Mouse (Mus musculus) midbrain, embryonic 12.5 days (tissue): ENCODE data around the gene Zfp938. TPM values are rescaled to one million over a fixed set of nuclear protein-coding genes. Genes with fewer than 3 reads are reported as not detected.

Source experiments
- ATAC-seq: fragments of 200-750 bp; cut with Nextera tagmentation; 2 replicates; pipeline ENCODE4 v1.8.0; 2017; ENCODE audit warnings: low read depth, moderate TSS enrichment, moderate library complexity; ENCODE audit not compliant: low FRiP score
- H3K27ac ChIP-seq: fragments of 300-500 bp; sonication (generic); replicated peaks from 2 replicates; pipeline ENCODE4 v1.5.1; 2016; ENCODE audit warnings: mild to moderate bottlenecking
- H3K27me3 ChIP-seq: fragments of 300-500 bp; sonication (generic); 2 replicates; pipeline ENCODE4 v1.6.1; 2016; ENCODE audit warnings: mild to moderate bottlenecking
- H3K36me3 ChIP-seq: fragments of 300-500 bp; sonication (generic); 2 replicates; pipeline ENCODE4 v1.6.1; 2016
- H3K4me1 ChIP-seq: fragments of 300-500 bp; sonication (generic); 2 replicates; pipeline ENCODE4 v1.6.1; 2016
- H3K4me2 ChIP-seq: fragments of 300-500 bp; sonication (generic); replicated peaks from 2 replicates; pipeline ENCODE4 v1.6.1; 2016; ENCODE audit warnings: mild to moderate bottlenecking, moderate library complexity
- H3K4me3 ChIP-seq: fragments of 300-500 bp; sonication (generic); 2 replicates; pipeline ENCODE4 v1.5.1; 2016; ENCODE audit warnings: mild to moderate bottlenecking
- H3K9ac ChIP-seq: fragments of 300-500 bp; sonication (generic); replicated peaks from 2 replicates; pipeline ENCODE4 v1.6.1; 2016; ENCODE audit warnings: mild to moderate bottlenecking, moderate library complexity
- H3K9me3 ChIP-seq: fragments of 300-500 bp; sonication (generic); 2 replicates; pipeline ENCODE4 v1.6.1; 2016; ENCODE audit warnings: mild to moderate bottlenecking
- WGBS: fragments of 180-500 bp; shearing (Covaris S2); methylation state at CpG from one replicate; pipeline ENCODE4 v1.1.7; 2016; 5-methylcytosine and 5-hydroxymethylcytosine counted together
- polyA plus RNA-seq: library from polyadenylated mRNA; unstranded; fragments of >200 nt; fragmentation: Nextera tagmentation; extraction: Ambion mirVana; gene quantifications from 2 replicates; pipeline ENCODE4 v1.2.1, GENCODE M21; 2016

The Zfp938 gene
- 16.4 and 18.4 TPM in 2 replicates for polyA plus RNA-seq

DNA sequence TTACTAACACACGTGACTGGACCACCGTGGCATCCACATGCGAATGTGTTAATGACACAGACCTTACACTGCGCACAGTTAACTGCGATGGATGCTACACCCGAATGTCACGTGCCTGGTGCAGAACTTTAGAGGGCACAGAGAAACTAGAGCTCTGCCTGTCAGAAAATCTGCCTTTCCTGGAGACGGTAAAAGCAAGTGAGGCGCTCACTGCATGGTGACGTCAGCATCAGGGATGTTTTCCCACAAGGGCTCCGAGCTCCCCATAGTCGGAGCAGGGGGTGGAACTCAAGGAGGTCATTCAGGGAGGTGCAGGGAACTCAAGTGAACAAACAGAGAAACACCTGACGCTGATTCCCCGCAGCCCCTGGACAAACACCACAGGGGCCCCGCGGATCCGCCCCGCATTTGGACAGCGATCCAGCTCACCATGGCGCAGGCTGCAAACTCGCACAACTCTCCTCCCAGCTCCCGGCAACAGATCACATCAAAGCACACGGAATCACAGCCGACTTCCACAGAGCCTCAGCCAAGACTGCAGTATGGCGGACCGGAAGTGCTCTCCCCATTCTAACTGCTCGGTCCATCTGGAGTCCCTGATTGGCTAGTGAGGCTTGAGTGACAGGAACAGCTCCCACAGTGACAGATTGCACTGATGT lies at the start of gene Zfp938:
TSS of gene Zfp938 (minus strand) at position 539 of the 659 bp plus-strand sequence.
- Histone ChIP-seq H3K9ac (peak within 1 kb of the TSS; percentile 83), H3K36me3 (peaks cover 19% of the 10 kb centered on the region), H3K4me2 (peak within 1 kb of the TSS; percentile 74), H3K27me3 (no peaks in the 10 kb centered on the region), H3K4me3 (peak within 1 kb of the TSS; percentile 81), H3K9me3 (peaks cover 20% of the 10 kb centered on the region), H3K4me1 (peaks cover 9% of the 10 kb centered on the region), H3K27ac (peak within 1 kb of the TSS; percentile 84)
- ATAC-seq = peak; percentile 100
- WGBS = 5% methylated on average over 27 of the region's 27 CpGs

DNA sequence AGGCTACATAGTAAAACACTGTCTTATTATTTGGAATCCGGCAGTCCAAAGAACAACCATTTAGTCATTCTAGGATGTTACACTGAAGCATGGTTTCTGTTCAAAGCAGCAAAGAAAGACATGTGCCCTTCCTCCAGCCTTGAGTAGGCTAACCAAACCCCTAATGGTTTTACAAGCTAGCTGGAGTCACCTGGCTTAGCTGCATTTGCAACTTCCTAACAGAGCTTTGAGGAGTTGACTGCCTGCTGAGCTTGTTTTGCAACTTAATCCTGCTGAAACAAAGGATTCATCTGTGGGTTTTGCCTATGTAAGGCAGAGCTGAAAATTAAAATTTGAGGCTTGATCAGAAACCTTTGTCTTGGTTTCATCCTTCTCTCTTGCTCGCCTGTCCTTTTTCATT lies 16.3 kb upstream of the Zfp938 start:
- ATAC-seq = no peak
- H3K4me1 ChIP-seq = no peaks in the 10 kb centered on the region
- no peaks in the 10 kb centered on the region for H3K27me3 ChIP-seq
- 0 out of 2 replicates have a peak, but pooled peaks cover 12% of the 10 kb centered on the region for H3K9me3 ChIP-seq
- no peak overlapping the region for H3K4me3 ChIP-seq
- H3K4me2 ChIP-seq = no peak overlapping the region
- H3K27ac ChIP-seq = no peak overlapping the region
- H3K9ac ChIP-seq = no peak overlapping the region
- 84% methylated on average over 2 of the region's 2 CpGs for WGBS
- no peaks in the 10 kb centered on the region for H3K36me3 ChIP-seq

DNA sequence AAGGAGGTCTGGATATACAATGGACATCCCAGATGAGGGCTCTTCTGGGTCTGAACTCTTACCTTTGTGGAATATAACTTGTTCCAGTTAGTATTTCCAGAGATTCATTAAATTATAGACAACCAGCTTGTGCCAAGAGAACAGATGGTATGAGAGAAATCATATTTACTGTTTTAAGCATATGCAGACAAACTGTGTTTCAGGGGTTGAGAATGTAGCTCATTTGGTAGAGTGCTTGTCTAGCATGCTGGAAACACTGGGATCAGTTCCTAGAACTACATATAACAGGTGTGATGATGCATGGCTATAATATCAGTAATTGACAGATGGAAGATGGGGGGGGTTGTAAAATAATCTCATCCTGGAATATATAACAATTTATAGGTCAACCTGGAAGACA lies 3.9 kb upstream of the Zfp938 start:
- H3K9ac ChIP-seq = no peak overlapping the region
- ATAC-seq = no peak

DNA sequence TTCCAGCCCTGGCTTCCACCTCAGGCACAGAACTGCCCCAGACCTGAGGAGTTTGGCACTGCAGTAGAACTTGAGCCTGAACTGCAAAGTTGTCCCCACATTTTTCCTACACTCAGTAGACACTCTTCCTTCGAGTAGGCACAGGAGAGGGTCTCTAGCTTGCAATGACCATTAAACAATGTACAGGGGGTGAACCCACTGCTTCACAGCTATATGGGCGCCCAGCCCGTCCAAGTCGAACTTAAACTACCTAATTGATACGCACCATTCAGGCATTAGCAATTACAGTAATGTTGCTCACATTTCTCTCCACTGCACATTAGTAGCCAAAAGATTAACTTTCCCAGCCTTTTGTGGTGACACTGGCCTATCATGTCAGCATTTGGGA lies 315 bp upstream of the Zfp938 start:
- Histone ChIP-seq H3K4me3 (peak overlapping the region; percentile 81), H3K27me3 (no peaks in the 10 kb centered on the region), H3K9ac (0 out of 2 replicates have a peak overlapping the region, but pooled peaks have one; percentile 83), H3K4me1 (peaks cover 9% of the 10 kb centered on the region), H3K27ac (peak overlapping the region; percentile 84), H3K9me3 (peaks cover 17% of the 10 kb centered on the region), H3K36me3 (peaks cover 14% of the 10 kb centered on the region), H3K4me2 (peak overlapping the region; percentile 74)
- no peak; the same call in 1 of the 2 replicates for ATAC-seq
- 66% methylated on average over 5 of the region's 5 CpGs for WGBS

More for the DNA sequence above, 3.9 kb upstream of the Zfp938 start:
- no peaks in the 10 kb centered on the region for H3K9me3 ChIP-seq
- no peaks in the 10 kb centered on the region for H3K36me3 ChIP-seq
- no peaks in the 10 kb centered on the region for H3K27me3 ChIP-seq
- H3K4me1 ChIP-seq = peaks cover 9% of the 10 kb centered on the region
- H3K27ac ChIP-seq = no peak overlapping the region
- no peak overlapping the region for H3K4me2 ChIP-seq
- H3K4me3 ChIP-seq = no peak overlapping the region

DNA sequence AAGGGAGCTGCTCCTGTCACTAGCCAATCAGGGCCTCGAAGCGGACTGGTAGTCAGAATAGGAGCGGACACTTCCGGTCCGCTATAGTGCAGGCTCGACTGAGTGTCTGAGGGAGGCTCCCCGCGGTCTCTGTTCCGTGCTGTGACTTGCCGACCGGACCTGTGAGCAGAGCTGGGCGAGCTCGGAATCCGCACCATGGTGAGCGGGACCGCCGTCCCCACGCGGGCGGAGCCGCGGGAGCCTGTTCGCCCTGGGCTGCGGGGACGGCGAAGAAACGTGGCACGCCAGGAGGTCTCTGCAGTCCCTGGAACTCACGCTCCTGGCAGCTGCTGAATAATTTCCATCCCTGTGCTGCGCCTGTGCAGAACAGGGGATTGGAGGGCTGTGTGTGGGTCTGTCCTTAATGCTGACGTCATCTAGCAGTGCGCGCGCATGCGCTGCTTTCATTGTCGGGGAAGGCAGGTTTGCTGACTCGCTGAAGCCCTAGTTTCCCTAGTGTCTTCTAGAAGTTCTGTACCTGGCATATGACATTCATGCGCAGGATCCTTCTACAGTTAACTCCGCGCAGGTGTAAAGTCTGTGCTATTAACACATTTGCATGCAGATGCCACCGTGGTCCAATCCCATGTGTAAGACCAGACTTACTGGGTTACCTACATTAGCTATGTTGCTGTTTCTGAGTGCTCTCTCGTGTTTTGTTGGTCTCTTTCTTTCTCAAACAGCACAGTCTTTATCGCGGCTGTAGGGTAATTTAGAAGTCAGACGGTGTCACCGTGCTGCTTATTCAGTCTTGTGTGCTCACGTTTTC lies 62.6 kb downstream of the Zfp938 start:
- Histone ChIP-seq H3K4me3 (peak overlapping the region; percentile 64), H3K27ac (peak overlapping the region; percentile 94), H3K4me2 (peak overlapping the region; percentile 67), H3K27me3 (no peaks in the 10 kb centered on the region), H3K36me3 (no peaks in the 10 kb centered on the region), H3K4me1 (peaks cover 4% of the 10 kb centered on the region; the same call in 1 of the 2 replicates), H3K9ac (peak overlapping the region; percentile 76), H3K9me3 (peaks cover 11% of the 10 kb centered on the region; the same call in 1 of the 2 replicates)
- peak; percentile 100 for ATAC-seq
- WGBS = 7% methylated on average over 47 of the region's 47 CpGs

Other genes with a start within 250 kb of the Zfp938 start
- 16.5 and 18.3 TPM in 2 replicates for gene Zfp873, start 193.2 kb downstream of the Zfp938 start, polyA plus RNA-seq
- gene BC024063, start 157.9 kb downstream of the Zfp938 start, polyA plus RNA-seq = 6.4 and 7.0 TPM in 2 replicates
- gene AU041133, start 113.3 kb downstream of the Zfp938 start, polyA plus RNA-seq = 6.2 and 6.3 TPM in 2 replicates
- not detected in 2 replicates for gene 4932415D10Rik, start 75.3 kb upstream of the Zfp938 start, polyA plus RNA-seq
- gene Gm4924, start 113.0 kb upstream of the Zfp938 start, polyA plus RNA-seq = 14.8 and 17.3 TPM in 2 replicates